Mouse (Mus musculus) hindbrain, postnatal 0 days (tissue): ENCODE results near the gene Irf5. TPM values are rescaled to one million over a fixed set of nuclear protein-coding genes. Genes with fewer than 3 reads are reported as not detected.

Experiments
- ATAC-seq: fragments of 200-750 bp; cut with Nextera tagmentation; 2 replicates; pipeline ENCODE4 v1.8.0; 2017; ENCODE audit warnings: mild to moderate bottlenecking, moderate TSS enrichment, moderate library complexity
- DNase-seq: peaks from one replicate; pipeline ENCODE4 v3.0.0-alpha.2; 2015; ENCODE audit warnings: low spot score
- H3K27ac ChIP-seq: fragments of 300-500 bp; sonication (generic); 2 replicates; pipeline ENCODE4 v1.5.1; 2014; ENCODE audit warnings: mild to moderate bottlenecking
- H3K27me3 ChIP-seq: fragments of 300-500 bp; sonication (generic); 2 replicates; pipeline ENCODE4 v1.6.1; 2014; ENCODE audit warnings: low read length, mixed read lengths; ENCODE audit not compliant: insufficient read depth
- H3K36me3 ChIP-seq: fragments of 300-500 bp; sonication (generic); 2 replicates; pipeline ENCODE4 v1.6.1; 2014; ENCODE audit warnings: low read length, mixed read lengths; ENCODE audit not compliant: insufficient read depth
- H3K4me1 ChIP-seq: fragments of 300-500 bp; sonication (generic); 2 replicates; pipeline ENCODE4 v1.6.1; 2014; ENCODE audit warnings: antibody characterized with exemption, low read length, mixed read lengths; ENCODE audit not compliant: insufficient read depth
- H3K4me2 ChIP-seq: fragments of 300-500 bp; sonication (generic); 2 replicates; pipeline ENCODE4 v1.6.1; 2014; ENCODE audit warnings: low read depth, mild to moderate bottlenecking, low read length, moderate library complexity, mixed read lengths
- H3K4me3 ChIP-seq: fragments of 300-500 bp; sonication (generic); 2 replicates; pipeline ENCODE4 v1.5.1; 2014; ENCODE audit warnings: low read length
- H3K9ac ChIP-seq: fragments of 300-500 bp; sonication (generic); replicated peaks from 2 replicates; pipeline ENCODE4 v1.6.1; 2014; ENCODE audit warnings: mild to moderate bottlenecking, low read length, moderate library complexity, mixed read lengths
- H3K9me3 ChIP-seq: fragments of 300-500 bp; sonication (generic); 2 replicates; pipeline ENCODE4 v1.6.1; 2016; ENCODE audit warnings: low read length, mixed read lengths
- CTCF ChIP-seq: IDR thresholded peaks from 2 replicates; pipeline ENCODE4 v1.5.1; 2016; ENCODE audit warnings: antibody characterized with exemption, control low read depth, low read depth
- WGBS: fragments of 180-500 bp; shearing (Covaris S2); extraction: QIAGEN DNeasy Blood & Tissue Kit; methylation state at CpG from one replicate; pipeline ENCODE4 v1.1.7; 2014; 5-methylcytosine and 5-hydroxymethylcytosine counted together
- polyA plus RNA-seq: library from polyadenylated mRNA; unstranded; fragments of >200 nt; fragmentation: Nextera tagmentation; extraction: Ambion mirVana; gene quantifications from 2 replicates; pipeline ENCODE4 v1.2.1, GENCODE M21; 2015
- total RNA-seq: library from RNA; depleted of rRNA; stranded (reverse); fragments of >200 nt; gene quantifications from 2 replicates; pipeline ENCODE4 v1.2.3, GENCODE M21; 2014

The Irf5 gene
- total and polyA plus RNA-seq, 2 experiments from 2014 or later: 1.8 to 3.9 TPM

GRCm38 (mm10) chr6:29497791-29498190 is 28.6 kb upstream of the Irf5 start:
- H3K4me2 ChIP-seq: no peak overlapping the region
- H3K27ac ChIP-seq: no peak overlapping the region
- no peak overlapping the region for H3K9ac ChIP-seq
- no peaks in the 10 kb centered on the region for H3K9me3 ChIP-seq
- peaks cover 14% of the 10 kb centered on the region; the same call in 1 of the 2 replicates for H3K27me3 ChIP-seq
- TF ChIP-seq CTCF: no peak
- H3K4me3 ChIP-seq: no peak overlapping the region
- DNase-seq: peak; percentile 43
- no peaks in the 10 kb centered on the region for H3K4me1 ChIP-seq
- no peaks in the 10 kb centered on the region for H3K36me3 ChIP-seq
- peak; percentile 60 for ATAC-seq
- 38% methylated on average over 2 of the region's 2 CpGs for WGBS

GRCm38 (mm10) chr6:29500177-29500576 is 26.2 kb upstream of the Irf5 start:
- WGBS: 94% methylated on average over 7 of the region's 7 CpGs
- H3K27me3 ChIP-seq: peaks cover 14% of the 10 kb centered on the region; the same call in 1 of the 2 replicates
- ATAC-seq (no peak), DNase-seq (no peak)
- TF ChIP-seq CTCF: no peak
- no peak overlapping the region for H3K4me3 ChIP-seq
- no peaks in the 10 kb centered on the region for H3K36me3 ChIP-seq
- no peaks in the 10 kb centered on the region for H3K4me1 ChIP-seq
- no peaks in the 10 kb centered on the region for H3K9me3 ChIP-seq
- H3K4me2 ChIP-seq: no peak overlapping the region
- no peak overlapping the region for H3K27ac ChIP-seq
- H3K9ac ChIP-seq: no peak overlapping the region

- H3K27ac ChIP-seq: no peak overlapping the region
- no peak overlapping the region for H3K4me2 ChIP-seq
- H3K36me3 ChIP-seq: no peaks in the 10 kb centered on the region
- DNase-seq (no peak), ATAC-seq (no peak)
- WGBS: 90% methylated on average over 6 of the region's 6 CpGs
- H3K9ac ChIP-seq: no peak overlapping the region
- no peak overlapping the region for H3K4me3 ChIP-seq
- H3K4me1 ChIP-seq: no peaks in the 10 kb centered on the region
- peaks cover 11% of the 10 kb centered on the region; the same call in 1 of the 2 replicates for H3K27me3 ChIP-seq
- TF ChIP-seq CTCF: no peak
- no peaks in the 10 kb centered on the region for H3K9me3 ChIP-seq
These were observed 25.6 kb upstream of the Irf5 start for GRCm38 (mm10) chr6:29500810-29501209.

- ATAC-seq (no peak), DNase-seq (no peak)
- 91% methylated on average over 1 of the region's 1 CpGs for WGBS
- TF ChIP-seq CTCF: peak; percentile 45
- H3K9me3 ChIP-seq: no peaks in the 10 kb centered on the region
- H3K36me3 ChIP-seq: no peaks in the 10 kb centered on the region
- no peak overlapping the region for H3K9ac ChIP-seq
- no peak overlapping the region for H3K4me3 ChIP-seq
- no peak overlapping the region for H3K27ac ChIP-seq
- no peaks in the 10 kb centered on the region for H3K4me1 ChIP-seq
- no peak overlapping the region for H3K4me2 ChIP-seq
- 0 out of 2 replicates have a peak, but pooled peaks cover 3% of the 10 kb centered on the region for H3K27me3 ChIP-seq
These were observed 24.8 kb upstream of the Irf5 start for GRCm38 (mm10) chr6:29501599-29501998.

GRCm38 (mm10) chr6:29505493-29505892 is 20.9 kb upstream of the Irf5 start:
- Histone ChIP-seq H3K9me3 (no peaks in the 10 kb centered on the region), H3K27ac (no peak overlapping the region), H3K27me3 (no peaks in the 10 kb centered on the region), H3K36me3 (no peaks in the 10 kb centered on the region), H3K4me2 (no peak overlapping the region), H3K4me1 (no peaks in the 10 kb centered on the region), H3K9ac (no peak overlapping the region), H3K4me3 (no peak overlapping the region)
- no peak for TF ChIP-seq CTCF
- ATAC-seq (no peak), DNase-seq (no peak)
- 84% methylated on average over 5 of the region's 5 CpGs for WGBS

- Histone ChIP-seq H3K27ac (no peak overlapping the region), H3K4me2 (peak overlapping the region; percentile 65), H3K36me3 (no peaks in the 10 kb centered on the region), H3K9ac (no peak overlapping the region), H3K9me3 (no peaks in the 10 kb centered on the region), H3K4me3 (peak overlapping the region; percentile 44), H3K27me3 (no peaks in the 10 kb centered on the region), H3K4me1 (no peaks in the 10 kb centered on the region)
- ATAC-seq (peak; percentile 24; the same call in 1 of the 2 replicates), DNase-seq (no peak)
- 32% methylated on average over 8 of the region's 8 CpGs for WGBS
- no peak for TF ChIP-seq CTCF
These were observed 19.6 kb upstream of the Irf5 start for GRCm38 (mm10) chr6:29506834-29507233.

GRCm38 (mm10) chr6:29507447-29508309 is 18.7 kb upstream of the Irf5 start, which contains the start of gene Kcp:
TSS of gene Kcp (minus strand) at chr6:29507952.
- ATAC-seq: peak; percentile 57
- Histone ChIP-seq H3K27ac (no peak within 1 kb of the TSS), H3K4me3 (peak within 1 kb of the TSS; percentile 44), H3K27me3 (no peaks in the 10 kb centered on the region), H3K9me3 (no peaks in the 10 kb centered on the region), H3K9ac (peak within 1 kb of the TSS; percentile 43), H3K36me3 (no peaks in the 10 kb centered on the region), H3K4me1 (no peaks in the 10 kb centered on the region), H3K4me2 (peak within 1 kb of the TSS; percentile 65)
- no peak for TF ChIP-seq CTCF
- WGBS: 2% methylated on average over 45 of the region's 47 CpGs
- DNase-seq: no peak
